Mouse (Mus musculus) embryo, embryonic 11.5 days (tissue): ENCODE measurements around the gene Pced1b.
"Not testable (repeated sequence)": the region's sequence is repeated elsewhere in the genome, so short reads cannot be mapped to it uniquely, and the experiment has no call there.

ENCODE experiments used
- DNase-seq: peaks from one replicate; pipeline ENCODE4 v3.0.0-alpha.2; 2012; ENCODE audit warnings: low read depth, low spot score

The Pced1b gene

DNA sequence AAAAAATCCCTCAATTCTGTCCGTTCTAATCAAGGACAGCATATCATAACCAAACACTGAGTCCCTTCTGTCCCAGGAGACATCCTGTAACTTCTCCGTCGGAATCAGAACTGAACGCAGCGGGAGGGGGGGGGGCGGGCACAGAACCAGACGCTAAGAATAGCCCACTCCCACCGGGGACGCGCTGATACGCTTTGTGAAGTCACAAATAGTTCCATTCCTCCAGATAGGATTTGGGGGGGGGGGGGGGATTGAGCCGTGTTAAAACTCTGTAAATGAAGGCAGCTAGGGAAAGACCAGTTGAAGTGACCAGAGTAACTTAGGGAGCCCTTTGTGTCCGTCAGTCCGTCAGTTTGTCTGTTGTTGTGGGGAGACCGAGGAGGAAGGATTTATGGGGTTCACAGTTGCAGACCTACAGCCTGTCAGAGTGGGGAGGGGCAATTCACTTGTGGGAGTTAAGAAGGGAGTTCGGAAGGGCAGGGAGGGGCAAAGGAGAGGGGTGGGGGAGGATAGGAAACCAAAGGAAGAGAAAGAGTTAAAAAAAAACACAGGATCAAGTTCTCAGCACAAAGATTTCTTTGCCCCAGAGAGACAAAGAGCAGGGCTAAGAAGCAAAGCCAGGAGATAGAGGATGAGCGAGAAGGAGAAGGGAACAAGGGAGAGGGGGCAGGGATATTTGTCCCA lies 91.6 kb downstream of the Pced1b start:
- no peak for DNase-seq

DNA sequence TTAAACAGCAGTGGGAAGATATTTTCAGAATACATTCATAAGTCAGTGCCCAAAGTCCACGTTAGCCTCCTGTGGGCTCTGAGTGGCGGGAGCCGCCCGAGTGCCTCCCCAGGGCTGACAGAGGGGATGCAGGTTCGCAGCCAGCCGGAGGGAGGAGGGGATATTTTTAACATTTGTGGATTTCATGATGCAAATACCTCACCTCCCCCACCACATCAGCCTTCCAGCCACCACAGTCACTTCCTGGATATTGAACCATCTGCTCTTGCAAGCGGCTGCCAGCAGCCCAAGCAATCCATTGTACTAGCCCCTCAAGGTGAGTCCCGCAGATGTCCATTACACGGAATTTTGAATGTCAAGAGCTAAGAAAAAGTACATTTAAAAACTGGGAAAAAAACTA lies 95.4 kb downstream of the Pced1b start:
- DNase-seq = no peak

DNA sequence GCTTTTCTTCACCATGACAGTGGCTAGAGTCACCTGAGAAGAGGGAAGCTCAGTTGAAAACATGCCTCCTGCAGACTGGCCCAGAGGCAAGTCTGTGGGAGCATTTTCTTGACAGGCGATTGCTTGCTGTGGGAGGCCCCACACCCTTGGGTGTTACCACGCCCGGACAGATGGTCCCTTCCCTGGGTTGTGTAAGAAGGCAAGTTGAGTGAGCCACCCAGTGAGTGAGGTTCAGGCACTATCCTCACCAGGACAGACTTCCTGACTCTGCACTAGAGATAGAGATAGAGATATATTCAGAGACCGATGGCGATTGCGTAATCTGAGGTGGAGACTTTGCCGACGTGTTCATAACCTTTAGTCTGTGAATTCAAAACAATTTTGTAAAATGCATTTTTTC lies 96.0 kb downstream of the Pced1b start:
- no peak for DNase-seq

DNA sequence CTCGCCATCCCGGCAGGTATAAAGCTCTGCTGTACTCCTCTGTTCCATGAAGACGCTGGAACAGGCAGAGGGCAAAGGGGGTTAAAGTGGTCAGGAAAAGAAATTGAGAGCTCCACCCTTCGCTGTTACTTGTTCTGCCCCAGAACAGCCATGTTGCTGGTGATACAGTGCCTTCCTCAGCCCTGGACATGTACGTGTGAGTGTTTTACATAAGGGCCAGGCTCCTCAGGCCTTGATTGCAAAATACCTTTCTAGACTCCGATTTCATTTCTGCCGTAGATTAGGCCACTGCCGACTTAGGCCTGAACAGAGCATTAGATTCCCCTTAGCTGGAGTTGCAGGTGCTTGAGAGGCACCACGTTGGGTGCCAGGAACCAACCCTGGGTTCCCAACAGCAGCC lies 97.0 kb downstream of the Pced1b start:
- no peak for DNase-seq

DNA sequence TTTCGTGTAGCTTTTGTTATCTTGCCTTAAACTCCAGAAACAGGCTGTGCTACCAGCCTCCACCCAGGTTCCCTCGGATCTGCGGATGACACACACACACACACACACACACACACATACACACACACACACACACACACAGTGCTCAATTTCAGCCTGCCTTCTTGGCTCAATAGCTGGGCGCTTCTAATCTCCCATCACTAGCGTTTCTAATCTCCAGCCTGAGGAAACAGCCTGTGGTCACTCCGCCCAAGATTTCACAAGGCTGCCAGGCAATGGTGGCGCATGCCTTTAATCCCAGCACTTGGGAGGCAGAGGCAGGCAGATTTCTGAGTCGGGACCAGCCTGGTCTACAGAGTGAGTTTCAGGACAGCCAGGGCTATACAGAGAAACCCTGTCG lies 98.2 kb downstream of the Pced1b start:
- DNase-seq = no peak

DNA sequence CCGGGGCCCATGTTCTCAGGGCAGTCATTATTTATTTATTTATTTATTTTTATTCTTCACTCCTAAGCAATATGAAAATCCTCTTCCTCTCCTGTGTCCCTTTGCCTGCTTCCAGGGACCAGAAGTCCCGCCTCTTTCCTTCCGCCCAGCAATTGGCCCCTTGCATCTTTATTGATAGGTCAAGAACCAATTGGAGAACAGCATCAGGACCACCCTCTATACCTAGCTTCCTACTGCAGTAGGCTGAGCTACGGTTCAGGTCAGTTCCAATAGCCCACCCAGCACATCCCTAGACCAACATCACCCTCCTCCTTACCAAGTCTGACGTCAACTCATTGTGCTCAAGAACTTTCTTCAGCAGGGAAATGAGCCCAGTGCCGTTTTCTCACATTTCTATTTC lies 99.0 kb downstream of the Pced1b start:
- no peak for DNase-seq

DNA sequence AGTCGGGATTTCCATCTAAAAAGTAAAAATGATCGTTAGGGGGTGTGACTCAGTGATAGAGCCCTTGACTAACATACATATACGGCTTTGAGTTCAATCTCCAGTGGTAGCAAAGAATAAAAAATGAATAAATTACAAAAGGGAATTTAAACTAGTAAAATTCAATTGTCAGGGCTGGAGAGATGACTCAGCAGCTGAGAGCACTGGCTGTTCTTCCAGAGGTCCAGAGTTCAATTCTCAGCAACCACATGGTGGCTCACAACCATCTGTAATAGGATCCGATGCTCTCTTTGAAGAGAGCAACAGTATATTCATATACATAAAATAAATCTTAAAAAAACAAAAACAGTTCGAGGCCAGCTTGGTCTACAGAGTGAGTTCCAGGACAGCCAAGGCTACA lies 99.5 kb downstream of the Pced1b start:
- no peak for DNase-seq

DNA sequence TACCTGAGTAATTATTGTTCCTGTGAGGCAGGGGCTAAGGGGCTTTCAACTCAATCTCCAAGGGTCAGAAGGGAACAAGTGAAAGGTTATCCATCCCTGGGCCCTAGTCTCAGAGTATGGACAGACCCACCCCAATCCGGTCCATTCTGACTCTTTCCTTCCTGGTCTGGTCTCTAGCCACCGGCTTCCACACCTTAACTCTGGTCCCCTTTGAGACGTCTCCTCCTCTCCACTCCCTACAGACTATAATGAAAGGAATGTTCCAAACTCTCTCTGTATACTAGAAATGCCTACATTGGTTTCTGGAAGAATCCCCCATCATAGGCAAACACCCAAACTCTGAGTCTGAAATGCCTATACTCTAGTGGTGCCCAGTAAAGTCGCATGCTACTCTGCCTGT lies 100.0 kb downstream of the Pced1b start:
- no peak for DNase-seq

DNA sequence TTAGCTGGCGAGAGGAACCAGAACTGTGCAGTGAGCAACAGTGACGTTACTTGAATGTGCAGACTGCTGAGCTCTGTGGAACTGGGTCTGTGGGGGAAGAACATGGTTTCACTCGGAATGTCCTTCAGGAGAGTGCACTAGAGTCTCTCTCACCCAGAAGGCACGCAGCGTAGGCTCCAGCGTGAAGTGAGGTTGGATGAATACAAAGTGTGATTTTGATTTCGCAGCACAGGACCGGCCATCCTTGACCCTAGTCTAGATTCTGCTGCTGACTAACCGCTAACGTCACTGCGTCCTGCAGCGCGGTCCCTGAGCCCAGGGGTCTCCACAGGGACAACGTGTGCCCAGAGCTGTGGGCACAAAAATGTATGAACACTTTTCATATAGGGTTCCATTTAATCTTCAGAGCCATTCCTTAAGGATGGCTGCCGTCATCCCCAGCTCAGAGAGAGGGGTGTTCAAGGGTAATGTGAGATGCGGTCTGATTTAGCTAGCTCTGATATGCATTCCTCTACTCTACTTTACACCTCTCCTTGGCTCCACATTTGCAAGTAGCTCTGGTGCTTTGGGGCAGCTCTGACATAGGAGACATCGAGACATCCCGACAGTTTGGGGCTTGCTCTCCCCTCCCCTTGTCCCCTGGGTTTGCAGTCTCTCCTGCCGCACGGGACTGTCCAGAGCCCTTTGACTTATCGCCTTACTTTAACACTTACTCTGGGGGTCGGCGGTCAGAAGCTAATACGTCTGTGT lies 101.8 kb downstream of the Pced1b start:
- no peak for DNase-seq

DNA sequence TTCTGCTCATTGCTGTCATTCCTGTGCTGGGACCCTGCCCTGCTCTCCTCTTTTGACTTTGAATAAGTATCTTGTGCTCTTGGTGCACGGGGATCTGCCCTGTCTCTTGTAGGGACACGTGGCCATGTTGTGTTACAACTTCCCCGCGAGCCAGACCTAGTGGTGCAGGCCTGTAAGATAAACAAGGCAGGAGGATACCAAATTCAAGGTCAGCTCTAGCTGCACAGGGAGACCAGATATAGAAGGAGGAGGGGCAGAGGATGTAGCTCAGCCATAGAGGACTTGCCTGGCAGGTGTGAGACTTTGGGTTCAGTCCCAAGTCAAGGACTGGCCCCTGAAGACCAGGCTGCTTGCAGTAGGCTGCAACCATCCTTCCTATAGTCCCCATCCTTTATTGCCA lies 103.6 kb downstream of the Pced1b start:
- DNase-seq = no peak

DNA sequence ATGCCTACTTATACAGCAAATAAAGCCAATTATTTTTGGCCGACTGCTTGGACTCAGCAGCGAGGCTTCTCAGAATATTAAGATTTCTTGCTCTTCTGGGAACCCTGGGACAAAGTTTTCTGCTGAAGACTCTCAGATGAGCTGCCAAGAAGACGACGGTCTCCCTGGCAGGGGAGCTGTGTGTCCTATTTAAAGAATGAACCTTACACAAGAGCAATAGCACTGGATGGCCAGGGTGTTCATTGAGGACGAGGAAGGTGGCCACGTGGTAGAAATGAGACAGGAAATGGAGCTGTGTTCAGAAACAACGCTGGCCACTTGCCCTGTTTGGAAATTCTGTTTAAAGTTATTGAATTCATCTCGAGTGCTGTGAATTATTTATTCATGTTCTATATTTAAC lies 104.1 kb downstream of the Pced1b start:
- no peak for DNase-seq

DNA sequence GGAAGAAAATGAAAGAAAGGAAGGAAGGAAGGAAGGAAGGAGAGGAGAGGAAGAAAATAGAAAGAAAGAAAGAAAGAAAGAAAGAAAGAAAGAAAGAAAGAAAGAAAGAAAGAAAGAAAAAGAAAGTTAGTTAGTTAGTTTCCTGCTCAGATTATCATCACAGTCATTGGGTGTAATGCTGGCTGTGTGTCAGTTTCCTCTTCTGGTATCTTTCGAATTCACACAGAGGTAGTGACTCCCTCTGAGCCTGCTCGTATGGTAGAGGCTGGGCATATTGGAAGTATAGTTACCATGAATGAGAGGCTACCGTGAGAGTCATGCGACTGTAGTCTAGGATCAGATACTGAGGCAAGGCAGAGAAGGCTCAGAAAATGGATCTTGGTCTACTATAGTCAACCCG lies 104.8 kb downstream of the Pced1b start:
- DNase-seq = no peak

DNA sequence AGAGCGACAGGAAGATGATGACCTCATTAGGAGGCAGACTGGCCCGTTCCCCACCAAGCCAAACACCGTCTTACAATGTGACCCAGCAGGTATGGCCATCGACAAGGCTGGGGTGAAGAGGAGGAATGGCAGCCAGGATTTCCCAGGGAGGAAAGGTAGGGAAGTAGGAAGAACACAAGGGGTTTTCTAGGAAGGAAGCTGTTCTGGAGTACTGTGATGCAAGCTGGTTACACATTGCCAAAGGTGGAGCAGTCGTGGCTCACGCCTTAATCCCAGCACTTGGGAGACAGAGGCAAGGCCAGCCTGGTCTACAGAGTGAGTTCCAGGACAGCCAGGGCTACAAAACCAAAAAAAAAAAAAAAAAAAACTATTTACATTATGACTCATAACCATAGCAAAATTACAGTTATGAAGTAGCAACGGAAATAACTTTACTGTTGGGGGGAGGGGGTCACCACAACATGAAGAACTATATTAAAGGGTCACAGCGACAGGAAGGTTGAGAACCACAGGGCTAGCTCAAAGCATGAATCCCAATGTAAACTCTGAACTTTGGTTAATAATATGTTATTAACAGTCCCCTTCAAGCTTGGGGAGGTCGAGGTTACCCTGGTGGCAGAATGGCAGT lies 108.9 kb downstream of the Pced1b start:
- DNase-seq = no peak

DNA sequence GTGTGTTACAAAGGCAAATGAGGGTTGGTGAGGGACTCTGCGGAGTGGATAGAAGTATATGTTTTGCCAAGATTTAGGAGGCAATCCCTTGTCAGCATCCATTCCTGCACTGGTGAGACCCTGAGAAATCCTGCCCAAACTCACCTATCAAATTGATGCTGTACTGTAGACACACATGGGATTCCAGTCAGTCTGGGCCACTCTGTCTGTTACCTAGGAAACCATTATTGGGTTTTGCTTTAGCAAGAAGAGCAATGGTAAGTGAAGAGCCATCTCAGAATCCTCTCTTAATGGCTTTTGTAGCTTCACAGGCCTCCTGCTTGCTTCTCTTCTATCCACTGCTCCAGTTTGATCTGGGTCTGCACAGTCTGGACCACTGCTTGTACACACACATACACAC lies 110.1 kb downstream of the Pced1b start:
- DNase-seq = no peak

DNA sequence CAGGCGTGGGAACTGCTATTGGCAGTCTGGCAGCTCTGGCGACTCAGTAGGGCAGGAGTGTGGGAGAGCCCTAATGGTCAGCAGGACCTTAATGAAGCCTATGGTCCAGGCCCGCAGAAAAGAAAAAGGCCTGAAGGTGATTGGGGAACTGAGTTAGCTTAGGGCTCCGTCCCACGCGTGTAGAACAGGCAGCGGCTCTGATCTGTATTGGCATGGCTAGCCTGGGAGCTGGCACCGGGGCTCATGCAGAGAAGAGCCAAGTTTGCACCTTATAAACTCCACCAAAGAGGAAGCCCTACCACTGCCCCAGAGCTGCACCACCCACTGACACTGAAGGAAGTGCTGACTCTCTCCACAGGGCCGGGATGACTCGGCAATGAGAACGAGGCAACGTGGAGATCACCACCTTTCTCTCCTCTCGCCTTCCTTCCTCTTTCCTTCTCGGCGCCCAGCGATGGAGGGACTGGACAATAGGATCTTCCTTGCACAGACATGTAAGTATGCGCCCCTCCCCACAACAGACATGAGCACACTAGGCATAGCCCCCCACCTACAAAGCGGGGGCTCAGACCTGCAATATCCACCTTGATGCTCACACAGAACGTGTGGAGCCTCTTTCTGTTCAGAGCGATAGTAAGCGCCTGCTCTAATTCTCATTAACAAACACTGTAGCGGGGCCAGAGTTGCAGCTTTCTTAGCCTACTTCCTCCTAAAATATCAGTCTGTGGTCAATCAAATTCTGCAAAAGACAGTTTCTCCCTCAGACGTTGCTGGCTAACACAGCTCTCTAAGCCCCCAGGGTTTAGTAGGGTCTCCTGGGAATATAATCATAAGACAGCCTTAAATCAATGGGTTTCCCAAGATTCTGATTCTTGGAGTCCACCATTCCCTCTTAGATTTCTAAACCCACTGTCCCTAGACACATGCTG lies 114.2 kb downstream of the Pced1b start:
- no peak for DNase-seq

DNA sequence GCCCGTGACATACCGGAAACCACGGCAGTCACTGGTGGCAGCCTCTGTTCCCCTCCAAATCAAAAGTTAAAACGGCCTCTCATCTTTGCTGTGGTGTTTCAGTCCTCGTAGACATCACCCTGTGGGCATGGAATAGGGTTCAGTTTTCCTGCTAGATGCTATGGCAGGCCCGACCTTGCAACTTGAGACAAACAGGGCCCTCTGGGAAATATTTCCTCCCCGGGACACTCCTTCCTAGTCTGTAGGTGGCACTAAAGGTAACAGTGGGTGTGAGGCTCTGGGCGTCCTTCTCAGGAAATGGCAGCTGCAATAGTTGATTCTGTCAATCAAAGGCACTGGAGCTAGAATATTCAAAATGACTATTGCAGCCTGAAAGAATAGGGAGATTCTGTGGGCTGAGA lies 114.9 kb downstream of the Pced1b start:
- no peak for DNase-seq

DNA sequence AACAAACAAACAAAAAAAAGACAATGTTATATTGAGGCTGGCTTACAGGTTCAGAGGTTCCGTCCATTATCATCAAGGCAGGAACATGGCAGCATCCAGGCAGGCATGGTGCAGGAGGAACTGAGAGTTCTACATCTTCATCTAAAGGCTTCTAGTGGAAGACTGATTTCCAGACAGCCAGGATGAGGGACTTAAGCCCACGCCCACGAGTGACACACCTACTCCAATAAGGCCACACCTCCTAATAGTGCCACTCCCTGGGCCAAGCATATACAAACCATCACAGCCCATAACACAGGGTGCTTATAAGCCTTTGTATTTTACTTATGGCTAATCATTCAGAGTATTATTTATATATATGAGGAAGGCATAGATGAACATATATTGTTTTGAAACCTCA lies 117.4 kb downstream of the Pced1b start:
- DNase-seq = not testable (repeated sequence)

DNA sequence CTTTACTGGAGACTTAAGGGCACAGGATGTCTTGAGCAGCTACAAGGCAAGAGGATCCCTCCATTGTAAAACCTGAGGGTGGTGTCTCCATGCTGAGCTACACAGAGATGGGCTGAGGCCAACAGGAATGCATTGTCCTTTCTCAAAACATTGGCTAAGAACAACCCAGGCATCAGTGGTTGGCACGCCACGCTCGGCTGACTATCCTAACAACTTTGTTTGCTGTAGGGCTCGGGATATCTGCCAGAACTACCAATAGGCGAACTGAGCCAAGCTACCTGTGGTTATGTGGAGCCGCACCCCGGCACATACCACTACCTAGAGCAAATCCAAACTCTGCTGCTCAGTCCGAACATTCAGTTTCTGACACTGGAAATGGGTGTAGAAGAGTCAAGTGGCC lies 118.1 kb downstream of the Pced1b start:
- DNase-seq = no peak

DNA sequence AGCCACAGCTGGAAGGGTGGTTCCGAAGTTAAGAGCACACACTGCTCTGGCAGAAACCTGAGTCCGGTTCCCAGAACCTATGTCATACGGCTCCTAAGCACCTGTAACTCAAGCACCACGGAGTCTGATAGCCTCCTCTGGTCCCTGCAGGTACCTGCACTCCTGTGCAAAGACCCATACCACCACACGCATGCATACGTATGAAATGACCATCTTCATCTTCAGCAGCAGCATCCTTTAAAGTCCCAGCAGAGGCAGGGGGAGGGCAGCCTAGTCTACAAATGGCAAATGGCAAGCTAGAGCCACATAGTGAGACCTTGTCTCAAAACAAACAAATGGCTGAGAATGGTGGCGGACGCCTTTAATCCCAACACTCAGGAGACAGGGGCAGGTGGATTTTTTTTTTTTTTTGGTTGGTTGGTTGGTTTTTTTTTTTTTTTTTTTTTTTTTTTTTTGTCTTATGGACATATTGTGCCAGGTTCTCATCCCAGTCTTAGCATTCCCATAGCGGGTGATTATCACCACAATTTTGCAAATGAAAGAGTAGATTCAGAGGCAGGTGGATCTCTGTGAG lies 121.2 kb downstream of the Pced1b start:
- no peak for DNase-seq

DNA sequence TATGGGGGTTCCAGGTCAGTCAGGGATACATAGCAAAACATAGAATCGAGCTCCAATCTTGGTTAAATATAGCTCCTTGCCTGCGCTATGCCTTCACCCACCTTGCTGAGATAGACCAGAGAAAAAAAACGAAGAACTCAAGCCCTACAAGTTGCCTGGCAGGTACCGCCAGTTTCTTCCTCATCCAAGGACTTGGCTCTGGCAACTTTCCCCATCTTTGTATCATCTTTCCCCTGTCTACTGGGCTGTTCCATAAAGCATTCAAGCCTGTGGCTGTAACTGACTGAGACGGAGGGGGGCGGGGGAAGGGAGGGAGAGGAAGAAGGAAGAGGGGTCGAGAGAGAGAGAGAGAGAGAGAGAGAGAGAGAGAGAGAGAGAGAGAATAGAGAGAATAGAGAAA lies 121.7 kb downstream of the Pced1b start:
- DNase-seq = no peak

DNA sequence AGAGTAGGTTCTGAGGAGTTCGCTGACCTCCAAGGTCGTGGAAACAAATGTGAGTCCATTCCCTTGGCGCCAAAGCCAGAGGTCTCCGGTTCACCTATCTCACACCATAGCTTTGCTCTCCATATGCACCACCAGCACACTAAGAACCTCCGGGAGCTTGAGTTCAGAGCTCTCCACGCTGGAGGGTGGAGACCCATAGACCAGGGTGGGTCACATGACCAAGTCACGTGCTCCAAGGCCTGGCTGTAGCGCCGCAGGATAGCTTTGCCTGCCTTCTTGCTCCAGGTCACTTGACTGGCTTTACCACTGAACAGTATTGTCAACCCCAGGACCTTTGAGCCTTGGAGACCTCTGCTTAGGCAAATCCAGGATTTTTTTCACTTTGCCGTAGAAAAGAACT lies 122.2 kb downstream of the Pced1b start:
- no peak for DNase-seq

DNA sequence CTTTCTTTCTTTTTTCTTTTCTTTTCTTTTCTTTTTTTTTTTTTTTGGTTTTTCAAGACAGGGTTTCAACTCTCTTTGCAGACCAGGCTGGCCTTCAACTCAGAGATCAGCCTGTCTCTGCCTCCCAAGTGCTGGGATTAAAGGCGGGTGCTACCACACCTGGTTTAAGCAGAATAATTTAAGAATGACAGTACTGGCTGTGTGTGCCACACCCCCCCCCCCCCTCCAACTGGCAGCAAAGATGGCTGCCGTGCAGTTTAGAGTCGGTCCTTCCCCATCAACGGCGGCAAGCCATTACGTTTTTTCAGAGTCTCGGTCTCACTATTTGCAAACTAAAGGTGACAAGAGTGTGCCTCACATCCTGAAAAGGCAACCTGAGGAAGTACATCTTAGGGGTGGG lies 124.0 kb downstream of the Pced1b start:
- DNase-seq = no peak
